Mouse (Mus musculus) G1E (cell line): ENCODE measurements at regions not wholly inside any gene's neighbourhood (a gene's known extent, or its start where the extent isn't known, plus 50 kb on each side); places are given as distances from the start of the nearest gene placed in this dataset.

Source experiments
- ATAC-seq: 2 replicates; pipeline ENCODE4 v1.8.0; 2016; ENCODE audit warnings: mild to moderate bottlenecking; ENCODE audit not compliant: insufficient number of reproducible peaks, poor library complexity, low FRiP score, severe bottlenecking; ENCODE audit errors: extremely low read depth
- DNase-seq: peaks from one replicate; pipeline ENCODE4 v3.0.0; 2012; ENCODE audit warnings: low spot score
- H3K27me3 ChIP-seq: 2 replicates; pipeline ENCODE4 v1.6.1; 2012; ENCODE audit warnings: mild to moderate bottlenecking, low read length, inconsistent platforms; ENCODE audit not compliant: insufficient read depth
- H3K36me3 ChIP-seq: replicated peaks from 2 replicates; pipeline ENCODE3; 2012; ENCODE audit warnings: mild to moderate bottlenecking, inconsistent platforms
- H3K4me1 ChIP-seq: 2 replicates; pipeline ENCODE4 v1.6.1; 2012; ENCODE audit warnings: low read depth, low read length, inconsistent platforms, mixed read lengths; ENCODE audit not compliant: insufficient read depth
- H3K4me3 ChIP-seq: 2 replicates; pipeline ENCODE4 v1.5.1; 2012; ENCODE audit warnings: low read depth, mild to moderate bottlenecking, inconsistent platforms, low read length, moderate library complexity, mixed read lengths
- H3K9me3 ChIP-seq: replicated peaks from 2 replicates; pipeline ENCODE4 v1.6.1; 2012; ENCODE audit warnings: inconsistent platforms
- CTCF ChIP-seq: IDR thresholded peaks from 2 replicates; pipeline ENCODE4 v1.5.1; 2012; ENCODE audit warnings: low read depth, low read length, inconsistent platforms, mixed read lengths
- GATA1 ChIP-seq: IDR thresholded peaks from 2 replicates; pipeline ENCODE4 v1.6.1; 2012; ENCODE audit warnings: borderline replicate concordance, low read length, inconsistent platforms, mixed read lengths
- GATA2 ChIP-seq: IDR thresholded peaks from 2 replicates; pipeline ENCODE4 v1.6.1; 2012; ENCODE audit warnings: low read depth, low read length, inconsistent platforms, borderline replicate concordance
- POLR2AphosphoS5 ChIP-seq: IDR thresholded peaks from 2 replicates; pipeline ENCODE4 v1.6.1; 2012; ENCODE audit warnings: low read depth, low read length, inconsistent platforms; ENCODE audit not compliant: insufficient replicate concordance
- TAL1 ChIP-seq: conservative IDR thresholded peaks from 2 replicates; pipeline ENCODE4 v1.6.1; 2012; ENCODE audit warnings: low read depth, low read length, inconsistent platforms, mixed read lengths

GRCm38 (mm10) chr11:24330366-24331124 lies 252.7 kb downstream of the Bcl11a start:
- TF ChIP-seq CTCF (no peak), GATA2 (no peak), TAL1 (no peak), POLR2AphosphoS5 (no peak), GATA1 (no peak)
- no peaks in the 10 kb centered on the region for H3K4me1 ChIP-seq
- no peak for ATAC-seq

GRCm38 (mm10) chr11:24332241-24332640 lies 254.4 kb downstream of the Bcl11a start:
- no peak for DNase-seq
- ATAC-seq: no peak
- H3K9me3 ChIP-seq: no peaks in the 10 kb centered on the region
- no peaks in the 10 kb centered on the region for H3K4me1 ChIP-seq
- peaks cover 12% of the 10 kb centered on the region for H3K27me3 ChIP-seq
- no peak for TF ChIP-seq GATA2
- TF ChIP-seq CTCF: no peak
- no peak for TF ChIP-seq TAL1
- H3K36me3 ChIP-seq: no peaks in the 10 kb centered on the region
- no peak overlapping the region for H3K4me3 ChIP-seq

More at GRCm38 (mm10) chr11:24330366-24331124, 252.7 kb downstream of the Bcl11a start:
- Histone ChIP-seq H3K27me3 (peaks cover 15% of the 10 kb centered on the region), H3K36me3 (no peaks in the 10 kb centered on the region), H3K9me3 (no peaks in the 10 kb centered on the region), H3K4me3 (no peak overlapping the region)
- no peak for DNase-seq

GRCm38 (mm10) chr11:24333111-24333510 lies 255.3 kb downstream of the Bcl11a start:
- no peaks in the 10 kb centered on the region for H3K36me3 ChIP-seq
- H3K27me3 ChIP-seq: peaks cover 9% of the 10 kb centered on the region
- H3K4me3 ChIP-seq: no peak overlapping the region
- H3K4me1 ChIP-seq: no peaks in the 10 kb centered on the region
- TF ChIP-seq CTCF (no peak), POLR2AphosphoS5 (no peak), TAL1 (no peak), GATA1 (no peak)
- H3K9me3 ChIP-seq: no peaks in the 10 kb centered on the region
- ATAC-seq (no peak), DNase-seq (no peak)

DNA sequence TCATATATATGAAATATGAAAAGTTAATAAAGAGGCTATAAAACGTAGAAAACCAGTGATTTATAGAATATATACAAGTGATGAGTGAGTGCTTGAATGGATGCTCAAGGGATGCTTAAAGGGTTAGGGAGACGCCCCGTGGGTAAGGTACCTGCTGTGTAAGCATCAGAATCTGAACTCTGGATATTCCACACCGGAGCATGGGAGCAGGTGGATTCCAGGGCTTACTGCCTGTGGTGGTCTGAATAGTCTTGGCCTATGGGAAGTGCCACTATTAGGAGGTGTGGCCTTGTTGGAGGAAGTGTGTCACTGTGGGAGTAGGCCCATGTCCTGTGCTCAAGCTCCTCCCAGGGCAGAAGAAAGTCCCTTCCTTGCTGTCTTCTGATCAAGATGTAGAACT lies 257.4 kb downstream of the Bcl11a start:
- no peaks in the 10 kb centered on the region for H3K9me3 ChIP-seq
- DNase-seq: no peak
- no peaks in the 10 kb centered on the region for H3K4me1 ChIP-seq
- H3K27me3 ChIP-seq: peaks cover 14% of the 10 kb centered on the region
- H3K36me3 ChIP-seq: no peaks in the 10 kb centered on the region
- no peak overlapping the region for H3K4me3 ChIP-seq
- no peak for ATAC-seq
- TF ChIP-seq TAL1: no peak
- no peak for TF ChIP-seq CTCF
- no peak for TF ChIP-seq POLR2AphosphoS5
- no peak for TF ChIP-seq GATA1
- TF ChIP-seq GATA2: no peak

DNA sequence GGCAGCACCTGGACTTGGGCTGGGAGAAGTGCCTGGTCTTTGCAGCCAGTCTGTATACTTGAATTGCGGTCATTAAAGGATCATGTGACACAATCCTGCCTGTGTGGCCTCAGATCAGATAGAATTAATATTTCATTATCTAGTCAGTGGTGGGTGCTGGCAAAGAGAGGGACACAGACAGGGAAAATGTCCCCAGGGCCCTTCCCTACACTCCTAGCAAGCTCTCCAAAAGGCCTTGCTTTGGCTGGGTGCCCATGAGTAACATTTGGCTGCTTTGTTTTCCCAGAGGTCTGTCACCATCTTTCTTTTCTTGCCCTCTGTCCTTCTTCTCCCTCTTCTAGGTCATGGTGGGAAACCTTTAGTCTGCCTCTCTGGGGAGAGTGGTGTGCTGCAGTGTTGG lies 260.3 kb downstream of the Bcl11a start:
- Histone ChIP-seq H3K27me3 (peaks cover 22% of the 10 kb centered on the region; the same call in 1 of the 2 replicates), H3K4me3 (no peak overlapping the region), H3K9me3 (no peaks in the 10 kb centered on the region), H3K36me3 (no peaks in the 10 kb centered on the region), H3K4me1 (peaks cover 6% of the 10 kb centered on the region)
- DNase-seq (no peak), ATAC-seq (no peak)
- no peak for TF ChIP-seq POLR2AphosphoS5
- TF ChIP-seq GATA2: no peak
- TF ChIP-seq TAL1: no peak
- TF ChIP-seq GATA1: no peak
- no peak for TF ChIP-seq CTCF

GRCm38 (mm10) chr11:24339061-24339460 lies 261.2 kb downstream of the Bcl11a start:
- H3K4me3 ChIP-seq: no peak overlapping the region
- TF ChIP-seq CTCF (no peak), GATA1 (no peak), POLR2AphosphoS5 (no peak), GATA2 (no peak), TAL1 (no peak)
- H3K4me1 ChIP-seq: peaks cover 6% of the 10 kb centered on the region
- no peaks in the 10 kb centered on the region for H3K9me3 ChIP-seq
- H3K27me3 ChIP-seq: peaks cover 26% of the 10 kb centered on the region; the same call in 1 of the 2 replicates
- ATAC-seq (no peak), DNase-seq (no peak)
- no peaks in the 10 kb centered on the region for H3K36me3 ChIP-seq
